Mouse (Mus musculus): ENCODE results near the gene Fcgrt.
"Not testable (repeated sequence)": the region's sequence is repeated elsewhere in the genome, so short reads cannot be mapped to it uniquely, and the experiment has no call there.

The Fcgrt gene

DNA sequence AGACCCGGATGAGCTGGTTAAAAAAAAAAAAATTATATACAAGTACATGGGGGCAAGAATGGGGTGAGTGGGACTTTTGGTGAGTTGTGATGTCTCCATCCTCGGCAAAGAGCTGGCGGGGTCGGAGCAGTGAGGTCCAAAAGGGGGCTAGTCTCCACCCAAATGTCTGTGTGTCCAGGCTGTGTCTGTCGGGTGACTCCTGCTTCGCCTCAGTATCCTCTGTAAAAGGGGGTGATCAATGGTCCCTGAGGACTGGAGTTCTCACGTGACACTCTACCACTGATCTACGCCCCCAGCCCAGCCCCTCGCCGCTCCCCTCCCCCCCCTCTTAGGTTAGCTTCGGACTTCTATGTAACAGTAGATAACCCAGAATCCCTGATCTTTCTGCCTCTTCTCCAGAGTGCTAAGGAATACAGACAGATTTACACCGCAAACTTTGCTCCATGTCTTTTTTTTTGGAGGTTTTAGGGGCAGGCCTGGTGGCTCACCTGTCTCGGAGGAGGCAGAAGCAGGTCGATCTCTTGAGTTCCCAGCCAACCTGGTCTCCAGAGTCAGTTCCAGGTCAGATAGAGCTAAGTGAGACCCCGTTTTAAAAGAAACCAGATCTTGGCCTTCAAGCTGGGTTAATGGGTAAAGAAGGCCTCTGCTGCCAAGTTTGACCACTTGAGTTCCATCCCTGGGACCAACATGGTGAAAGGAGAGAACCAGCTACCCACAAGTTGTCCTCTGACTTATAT is 26.3 kb upstream of the Fcgrt start:
- no peak for DNase-seq

- no peak for DNase-seq
Observed at GRCm38 (mm10) chr7:45129318-45129717, 25.7 kb upstream of the Fcgrt start.

DNA sequence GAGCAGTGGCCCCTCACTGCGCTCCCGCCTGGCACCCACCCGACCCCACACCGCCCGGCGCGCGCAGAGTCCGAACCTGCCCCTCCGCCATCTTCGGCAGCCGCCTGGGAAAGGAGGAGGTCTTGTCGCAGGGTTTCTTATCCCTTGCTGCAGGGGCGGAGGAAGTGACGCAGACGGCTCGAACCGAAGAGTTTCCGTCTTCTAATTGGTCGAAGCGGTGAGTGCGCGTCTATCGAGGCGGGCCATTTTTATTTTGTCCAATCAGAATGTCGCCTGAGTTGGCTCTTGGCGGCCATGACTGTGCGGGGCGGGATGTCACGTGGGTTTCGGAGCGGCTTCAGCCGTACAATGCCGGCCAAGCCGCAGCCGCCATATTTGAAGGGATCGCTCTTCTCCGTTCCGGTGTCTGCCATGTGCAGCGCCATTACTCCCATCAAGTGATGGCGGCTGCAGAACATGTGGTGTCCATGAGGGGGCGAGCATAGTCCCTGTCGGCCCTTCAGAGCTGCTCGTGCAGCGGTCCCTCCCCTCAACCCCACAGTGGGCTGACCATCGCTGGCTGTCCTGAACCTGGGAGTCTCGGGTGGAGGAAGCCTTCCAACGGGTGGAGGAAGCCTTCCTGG is 25.1 kb upstream of the Fcgrt start, which contains the start of gene Rpl13a:
Rpl13a (minus strand) TSS at position 138 of the 623 bp plus-strand sequence.
- DNase-seq: peak; percentile 99

- DNase-seq: no peak
Observed at GRCm38 (mm10) chr7:45127700-45128224, 24.1 kb upstream of the Fcgrt start.

DNA sequence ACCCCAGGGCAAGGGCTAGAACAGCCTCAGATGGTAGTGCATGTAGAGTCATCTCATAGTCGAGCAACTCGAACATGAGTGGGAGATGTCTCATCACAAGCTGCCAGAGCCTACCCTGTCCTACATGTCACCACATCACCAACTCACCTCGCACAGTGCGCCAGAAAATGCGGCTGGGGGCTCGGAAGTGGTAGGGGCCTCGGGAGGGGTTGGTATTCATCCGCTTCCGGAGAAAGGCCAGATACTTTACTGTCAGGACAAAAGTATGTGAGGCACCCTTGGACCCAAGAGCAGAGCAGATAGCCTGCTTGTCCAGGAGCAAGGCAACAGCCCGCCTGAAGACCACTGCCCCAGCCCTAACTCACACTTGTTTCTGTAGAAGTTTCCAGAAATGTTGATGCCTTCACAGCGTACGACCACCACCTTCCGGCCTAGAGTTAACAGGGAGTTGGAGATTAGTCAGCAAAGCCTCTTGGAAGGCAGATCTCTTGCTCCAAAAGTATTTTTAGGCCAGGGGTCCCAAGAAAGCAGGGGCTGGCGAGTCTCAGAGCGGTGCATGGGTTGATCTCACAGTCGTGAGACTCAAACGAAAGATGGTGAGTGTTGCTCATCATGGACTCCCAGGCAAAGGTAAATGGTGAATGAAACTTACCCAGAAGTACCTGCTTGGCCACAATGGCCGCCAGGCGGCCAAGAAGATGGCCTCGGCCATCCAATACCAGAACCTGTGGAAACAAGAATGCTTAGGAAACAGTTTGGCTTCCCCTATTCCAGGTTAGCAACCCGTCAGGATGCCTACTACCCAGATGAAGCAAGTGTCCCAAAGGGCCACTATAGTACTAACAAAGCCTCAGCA is 23.4 kb upstream of the Fcgrt start:
- no peak for DNase-seq

- DNase-seq: no peak
Observed at GRCm38 (mm10) chr7:45126147-45126843, 22.6 kb upstream of the Fcgrt start.

GRCm38 (mm10) chr7:45125649-45126048 is 22.0 kb upstream of the Fcgrt start:
- DNase-seq: not testable (repeated sequence)

DNA sequence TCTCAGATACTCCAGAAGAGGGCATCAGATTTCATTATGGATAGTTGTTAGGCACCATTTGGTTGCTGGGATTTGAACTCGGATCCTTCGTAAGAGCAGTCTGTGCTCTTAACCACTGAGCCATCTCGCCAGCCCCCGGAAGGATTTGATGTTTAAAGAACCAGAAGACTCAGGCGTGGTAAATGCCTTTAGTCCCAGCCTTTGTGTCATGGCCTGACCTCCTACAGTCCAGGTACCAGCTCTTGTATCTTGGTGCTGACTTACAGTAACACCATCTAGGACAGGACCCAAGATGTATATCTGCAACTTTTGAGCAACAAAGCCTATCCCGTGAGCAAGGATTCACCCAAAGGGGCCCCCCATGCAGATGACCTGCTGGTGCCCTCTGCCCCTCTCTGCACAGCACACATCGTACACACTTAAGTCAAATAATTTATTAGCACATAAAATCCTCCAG is 21.5 kb upstream of the Fcgrt start:
- DNase-seq: no peak

GRCm38 (mm10) chr7:45124224-45125143 is 20.8 kb upstream of the Fcgrt start, which contains the start of gene Rps11:
Gene Rps11, minus strand, starts transcription at chr7:45124439.
- peak; percentile 99 to 100 for DNase-seq

GRCm38 (mm10) chr7:45123186-45123570 is 19.5 kb upstream of the Fcgrt start:
- DNase-seq: no peak

GRCm38 (mm10) chr7:45122561-45123185 is 19.0 kb upstream of the Fcgrt start:
- DNase-seq: no peak

GRCm38 (mm10) chr7:45121966-45122365 is 18.3 kb upstream of the Fcgrt start:
- no peak for DNase-seq

DNA sequence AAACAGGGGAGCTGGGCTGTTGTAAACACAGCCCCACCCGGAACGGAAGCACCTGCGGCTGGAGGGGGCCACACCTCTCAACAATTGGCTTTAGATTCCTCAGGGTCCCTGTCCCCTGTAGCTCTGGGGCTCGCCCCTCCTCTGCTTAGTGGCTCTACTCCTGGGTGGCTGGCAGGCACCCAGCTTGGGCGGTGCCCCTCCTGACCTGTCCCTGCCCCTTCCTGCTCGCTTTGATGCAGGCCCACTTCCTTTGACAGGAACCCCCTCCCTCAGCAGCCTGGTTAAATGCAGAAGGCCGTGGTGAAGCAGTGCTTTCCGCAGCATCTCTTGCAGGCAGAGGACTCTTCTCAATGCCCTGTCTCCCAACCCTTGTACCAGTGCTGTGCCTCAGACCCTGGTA is 17.8 kb upstream of the Fcgrt start:
- peak; percentile 78 to 79 for DNase-seq

DNA sequence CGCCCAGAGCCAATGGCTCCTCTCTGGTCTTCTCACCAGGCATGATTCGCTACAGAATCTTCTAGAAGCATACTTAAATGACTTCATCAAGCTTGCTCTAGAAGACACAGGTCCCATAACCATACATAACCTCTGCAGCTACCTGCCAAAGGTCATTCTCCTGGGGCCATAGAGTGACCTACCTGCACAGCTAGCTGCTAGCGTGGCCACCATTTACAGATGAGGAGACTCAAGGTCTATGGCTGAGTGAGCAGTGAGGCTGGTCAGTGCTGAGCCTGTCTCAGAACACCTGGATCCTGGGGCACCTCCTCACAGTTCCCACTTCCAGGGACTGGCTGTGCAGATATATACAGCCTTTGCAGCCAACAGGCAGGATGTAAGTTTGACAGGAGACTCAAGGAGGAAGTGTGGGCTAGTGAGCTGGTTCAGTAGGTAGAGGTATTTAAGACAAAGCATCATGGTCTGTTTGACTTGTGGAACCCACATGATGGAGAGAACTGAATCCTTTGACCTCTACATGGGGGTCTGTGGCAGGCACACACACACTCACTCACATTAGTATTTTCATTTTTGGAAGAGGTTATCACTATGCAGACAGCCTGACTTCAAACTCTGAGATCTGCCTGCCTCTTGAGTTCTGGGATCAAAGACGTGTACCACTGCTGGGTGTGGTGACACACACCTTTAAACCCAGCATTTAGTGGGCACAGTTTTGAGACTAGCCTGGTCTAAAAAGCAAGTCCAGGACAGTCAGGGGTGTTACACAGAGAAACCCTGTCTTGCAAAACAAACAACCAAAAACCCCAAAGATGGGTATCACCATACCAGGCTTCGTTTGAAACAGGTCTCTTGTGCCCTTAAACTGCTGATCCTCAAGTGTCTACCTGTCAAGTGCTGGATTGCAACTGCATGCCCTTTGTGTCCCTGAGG is 16.4 kb upstream of the Fcgrt start:
- no peak for DNase-seq

GRCm38 (mm10) chr7:45118336-45118735 is 14.7 kb upstream of the Fcgrt start:
- no peak for DNase-seq

DNA sequence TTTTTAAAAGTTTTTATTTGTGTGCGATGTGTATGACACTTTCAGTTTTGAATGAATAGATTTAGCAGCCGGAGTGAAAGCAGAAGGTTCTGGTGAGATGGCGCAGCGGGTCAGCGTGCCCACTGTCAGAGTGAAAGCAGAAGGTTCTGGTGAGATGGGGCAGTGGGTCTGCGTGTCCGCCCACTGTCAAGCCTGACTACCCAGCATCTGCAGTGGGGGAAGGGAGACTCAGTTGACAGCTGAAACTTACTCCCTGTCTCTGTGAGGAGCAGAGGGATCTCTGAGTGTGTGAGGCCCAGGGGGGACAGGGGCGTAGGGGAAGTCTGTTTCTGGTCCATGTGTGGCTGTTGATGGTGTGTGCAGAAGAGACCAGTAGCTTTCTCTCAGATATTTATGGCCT is 13.9 kb upstream of the Fcgrt start:
- DNase-seq: no peak

GRCm38 (mm10) chr7:45113476-45113875 is 9.8 kb upstream of the Fcgrt start:
- no peak for DNase-seq

DNA sequence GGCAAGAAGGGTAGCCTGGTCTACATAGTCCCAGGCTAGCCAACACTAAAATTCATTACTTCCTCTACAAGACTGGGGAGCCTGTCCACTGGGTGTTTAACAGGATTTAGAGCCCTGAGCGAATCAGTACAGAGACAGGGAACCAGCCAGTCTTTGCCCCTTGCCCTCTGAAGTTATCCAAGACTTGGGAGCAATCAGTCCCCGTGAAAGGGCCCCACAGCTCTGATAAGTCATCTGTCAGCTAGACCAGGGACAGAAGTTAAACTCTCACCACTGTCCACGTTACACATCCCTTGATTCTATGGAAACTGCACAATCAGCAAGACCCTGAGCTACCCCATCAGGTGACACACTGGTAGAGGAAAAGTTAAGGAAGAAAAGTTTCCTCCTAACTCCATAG is 8.9 kb upstream of the Fcgrt start:
- DNase-seq: no peak

DNA sequence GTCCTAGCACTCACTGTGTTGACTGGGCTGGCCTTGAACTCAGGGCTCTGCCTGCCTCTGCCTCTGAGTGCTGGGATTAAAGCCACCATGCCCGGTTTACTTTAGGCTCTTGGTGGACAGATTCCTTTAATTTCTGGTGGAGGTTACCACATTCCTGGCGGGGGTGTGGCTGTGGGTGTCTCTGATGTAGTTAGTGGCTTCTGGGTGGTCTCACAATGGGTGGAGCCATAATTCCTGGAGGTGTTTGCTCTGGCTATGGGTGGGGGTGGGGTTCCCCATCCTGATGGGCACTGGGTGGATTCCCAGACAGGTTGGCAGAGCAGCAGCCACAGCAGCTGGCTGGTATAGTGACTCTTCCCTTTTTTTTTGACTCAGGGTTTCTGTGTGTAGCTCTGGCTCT is 8.3 kb upstream of the Fcgrt start:
- no peak for DNase-seq

DNA sequence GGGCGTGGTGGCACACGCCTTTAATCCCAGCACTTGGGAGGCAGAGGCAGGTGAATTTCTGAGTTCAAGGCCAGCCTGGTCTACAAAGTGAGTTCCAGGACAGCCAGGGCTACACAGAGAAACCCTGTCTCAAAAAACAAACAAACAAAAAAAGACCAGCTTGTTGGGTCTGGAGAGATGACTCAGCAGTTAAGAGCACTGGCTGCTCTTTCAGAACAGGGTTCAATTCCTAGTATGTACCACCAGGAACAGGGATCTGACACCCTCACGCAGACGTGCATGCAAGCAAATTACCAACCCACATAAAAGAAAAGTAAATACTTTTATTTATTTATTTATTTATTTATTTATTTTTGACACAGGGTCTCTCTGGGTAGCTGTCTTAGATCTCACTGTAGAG is 6.4 kb upstream of the Fcgrt start:
- not testable (repeated sequence) for DNase-seq
